Mouse (Mus musculus) stomach, embryonic 14.5 days (tissue): ENCODE measurements around the gene Fam209. TPM values are rescaled to one million over a fixed set of nuclear protein-coding genes. Genes with fewer than 3 reads are reported as not detected.

Experiments
- ATAC-seq: fragments of 200-750 bp; cut with Nextera tagmentation; 2 replicates; pipeline ENCODE4 v1.8.0; 2017; ENCODE audit warnings: low read depth, moderate TSS enrichment; ENCODE audit not compliant: insufficient number of reproducible peaks, insufficient read depth, low FRiP score
- H3K27ac ChIP-seq: fragments of 300-500 bp; sonication (generic); 2 replicates; pipeline ENCODE4 v1.5.1; 2014; ENCODE audit warnings: mild to moderate bottlenecking, low read length, moderate library complexity, mixed read lengths
- H3K27me3 ChIP-seq: fragments of 300-500 bp; sonication (generic); 2 replicates; pipeline ENCODE4 v1.6.1; 2014; ENCODE audit warnings: low read length, control low read depth, mixed read lengths; ENCODE audit not compliant: control insufficient read depth, insufficient read depth
- H3K36me3 ChIP-seq: fragments of 300-500 bp; sonication (generic); 2 replicates; pipeline ENCODE4 v1.6.1; 2014; ENCODE audit warnings: mild to moderate bottlenecking, control low read depth, low read length, moderate library complexity, mixed read lengths; ENCODE audit not compliant: control insufficient read depth, insufficient read depth
- H3K4me1 ChIP-seq: fragments of 300-500 bp; sonication (generic); 2 replicates; pipeline ENCODE4 v1.6.1; 2014; ENCODE audit warnings: low read length, control low read depth, mixed read lengths; ENCODE audit not compliant: control insufficient read depth, insufficient read depth
- H3K4me2 ChIP-seq: fragments of 300-500 bp; sonication (generic); replicated peaks from 2 replicates; pipeline ENCODE4 v1.6.1; 2014; ENCODE audit warnings: low read depth, low read length, control low read depth
- H3K4me3 ChIP-seq: fragments of 300-500 bp; sonication (generic); 2 replicates; pipeline ENCODE4 v1.5.1; 2014; ENCODE audit warnings: low read depth, low read length, control low read depth
- H3K9ac ChIP-seq: fragments of 300-500 bp; sonication (generic); replicated peaks from 2 replicates; pipeline ENCODE4 v1.6.1; 2014; ENCODE audit warnings: low read depth, mild to moderate bottlenecking, control low read depth, low read length, moderate library complexity, mixed read lengths
- H3K9me3 ChIP-seq: fragments of 300-500 bp; sonication (generic); 2 replicates; pipeline ENCODE4 v1.6.1; 2016; ENCODE audit warnings: low read depth, low read length, control low read depth; ENCODE audit not compliant: control insufficient read depth
- WGBS: fragments of 180-500 bp; shearing (Covaris S2); extraction: QIAGEN DNeasy Blood & Tissue Kit; methylation state at CpG from one replicate; pipeline ENCODE4 v1.1.7; 2014; 5-methylcytosine and 5-hydroxymethylcytosine counted together
- polyA plus RNA-seq: library from polyadenylated mRNA; unstranded; fragments of >200 nt; fragmentation: Nextera tagmentation; extraction: Ambion mirVana; gene quantifications from 2 replicates; pipeline ENCODE4 v1.2.1, GENCODE M21; 2014

Gene Fam209
- polyA plus RNA-seq, 1 experiment from 2014 or later: 0.64 TPM

- ATAC-seq: no peak
- H3K9me3 ChIP-seq: no peaks in the 10 kb centered on the region
- no peaks in the 10 kb centered on the region for H3K27me3 ChIP-seq
- no peak overlapping the region for H3K27ac ChIP-seq
- H3K4me3 ChIP-seq: no peak overlapping the region
- 87% methylated on average over 6 of the region's 6 CpGs for WGBS
- no peak overlapping the region for H3K9ac ChIP-seq
- H3K4me1 ChIP-seq: no peaks in the 10 kb centered on the region
- peaks cover 57% of the 10 kb centered on the region for H3K36me3 ChIP-seq
- no peak overlapping the region for H3K4me2 ChIP-seq
These were observed 25.0 kb upstream of the Fam209 start for GRCm38 (mm10) chr2:172447317-172447716.

- H3K4me3 ChIP-seq: no peak overlapping the region
- H3K27me3 ChIP-seq: no peaks in the 10 kb centered on the region
- H3K9me3 ChIP-seq: no peaks in the 10 kb centered on the region
- WGBS: 77% methylated on average over 4 of the region's 4 CpGs
- peaks cover 62% of the 10 kb centered on the region for H3K36me3 ChIP-seq
- H3K27ac ChIP-seq: no peak overlapping the region
- H3K9ac ChIP-seq: no peak overlapping the region
- no peaks in the 10 kb centered on the region for H3K4me1 ChIP-seq
- ATAC-seq: no peak
- H3K4me2 ChIP-seq: no peak overlapping the region
These were observed 24.0 kb upstream of the Fam209 start for GRCm38 (mm10) chr2:172448329-172448728.

GRCm38 (mm10) chr2:172450640-172451039, 21.7 kb upstream of the Fam209 start:
- Histone ChIP-seq H3K4me3 (no peak overlapping the region), H3K4me1 (no peaks in the 10 kb centered on the region), H3K9me3 (no peaks in the 10 kb centered on the region), H3K36me3 (peaks cover 57% of the 10 kb centered on the region), H3K27me3 (no peaks in the 10 kb centered on the region), H3K4me2 (no peak overlapping the region), H3K27ac (no peak overlapping the region), H3K9ac (no peak overlapping the region)
- ATAC-seq: no peak
- WGBS: 88% methylated on average over 6 of the region's 6 CpGs

GRCm38 (mm10) chr2:172452031-172452430, 20.3 kb upstream of the Fam209 start:
- Histone ChIP-seq H3K4me2 (no peak overlapping the region), H3K4me1 (no peaks in the 10 kb centered on the region), H3K27me3 (no peaks in the 10 kb centered on the region), H3K27ac (no peak overlapping the region), H3K36me3 (peaks cover 47% of the 10 kb centered on the region), H3K9me3 (no peaks in the 10 kb centered on the region), H3K9ac (no peak overlapping the region), H3K4me3 (no peak overlapping the region)
- no peak for ATAC-seq
- WGBS: 93% methylated on average over 4 of the region's 4 CpGs

- H3K36me3 ChIP-seq: peaks cover 43% of the 10 kb centered on the region
- no peak for ATAC-seq
- H3K9ac ChIP-seq: no peak overlapping the region
- H3K4me2 ChIP-seq: no peak overlapping the region
- no peak overlapping the region for H3K4me3 ChIP-seq
- no peaks in the 10 kb centered on the region for H3K9me3 ChIP-seq
- no peaks in the 10 kb centered on the region for H3K27me3 ChIP-seq
- no peak overlapping the region for H3K27ac ChIP-seq
- H3K4me1 ChIP-seq: no peaks in the 10 kb centered on the region
- WGBS: 96% methylated on average over 10 of the region's 10 CpGs
These were observed 19.9 kb upstream of the Fam209 start for GRCm38 (mm10) chr2:172452458-172452857.

- no peaks in the 10 kb centered on the region; the same call in 1 of the 2 replicates for H3K36me3 ChIP-seq
- H3K4me3 ChIP-seq: no peak within 1 kb of the TSS
- no peak within 1 kb of the TSS for H3K4me2 ChIP-seq
- 78% methylated on average over 11 of the region's 11 CpGs for WGBS
- no peaks in the 10 kb centered on the region for H3K4me1 ChIP-seq
- H3K27ac ChIP-seq: no peak within 1 kb of the TSS
- H3K9me3 ChIP-seq: no peaks in the 10 kb centered on the region
- no peaks in the 10 kb centered on the region for H3K27me3 ChIP-seq
- no peak for ATAC-seq
- no peak within 1 kb of the TSS for H3K9ac ChIP-seq
These were observed 13.8 kb upstream of the Fam209 start, which contains the start of gene Gcnt7 for GRCm38 (mm10) chr2:172458496-172458895. Gene Gcnt7, minus strand, starts transcription at chr2:172458596.

GRCm38 (mm10) chr2:172460647-172461046, 11.7 kb upstream of the Fam209 start:
- 63% methylated on average over 2 of the region's 2 CpGs for WGBS
- Histone ChIP-seq H3K27ac (no peak overlapping the region), H3K4me1 (no peaks in the 10 kb centered on the region), H3K9ac (no peak overlapping the region), H3K36me3 (peaks cover 8% of the 10 kb centered on the region; the same call in 1 of the 2 replicates), H3K4me3 (no peak overlapping the region), H3K4me2 (no peak overlapping the region), H3K27me3 (no peaks in the 10 kb centered on the region), H3K9me3 (no peaks in the 10 kb centered on the region)
- no peak for ATAC-seq

- H3K27ac ChIP-seq: no peak overlapping the region
- H3K4me2 ChIP-seq: no peak overlapping the region
- H3K27me3 ChIP-seq: no peaks in the 10 kb centered on the region
- no peaks in the 10 kb centered on the region for H3K9me3 ChIP-seq
- no peak overlapping the region for H3K4me3 ChIP-seq
- no peak overlapping the region for H3K9ac ChIP-seq
- no peaks in the 10 kb centered on the region for H3K4me1 ChIP-seq
- peaks cover 13% of the 10 kb centered on the region for H3K36me3 ChIP-seq
- 88% methylated on average over 4 of the region's 4 CpGs for WGBS
- no peak for ATAC-seq
These were observed 9.5 kb upstream of the Fam209 start for GRCm38 (mm10) chr2:172462813-172463212.

GRCm38 (mm10) chr2:172466427-172467132, 5.7 kb upstream of the Fam209 start:
- ATAC-seq: no peak
- H3K36me3 ChIP-seq: peaks cover 18% of the 10 kb centered on the region
- no peaks in the 10 kb centered on the region for H3K4me1 ChIP-seq
- H3K4me2 ChIP-seq: no peak overlapping the region
- no peaks in the 10 kb centered on the region for H3K27me3 ChIP-seq
- no peaks in the 10 kb centered on the region for H3K9me3 ChIP-seq
- no peak overlapping the region for H3K27ac ChIP-seq
- no peak overlapping the region for H3K9ac ChIP-seq
- no peak overlapping the region for H3K4me3 ChIP-seq
- 91% methylated on average over 11 of the region's 11 CpGs for WGBS
